Mouse (Mus musculus): ENCODE measurements around the gene Gm826. TPM values are rescaled to one million over a fixed set of nuclear protein-coding genes. Genes with fewer than 3 reads are reported as not detected.

Gene Gm826
- polyA plus RNA-seq, 1 experiment from 2014 or later, result 16.8 TPM

DNA sequence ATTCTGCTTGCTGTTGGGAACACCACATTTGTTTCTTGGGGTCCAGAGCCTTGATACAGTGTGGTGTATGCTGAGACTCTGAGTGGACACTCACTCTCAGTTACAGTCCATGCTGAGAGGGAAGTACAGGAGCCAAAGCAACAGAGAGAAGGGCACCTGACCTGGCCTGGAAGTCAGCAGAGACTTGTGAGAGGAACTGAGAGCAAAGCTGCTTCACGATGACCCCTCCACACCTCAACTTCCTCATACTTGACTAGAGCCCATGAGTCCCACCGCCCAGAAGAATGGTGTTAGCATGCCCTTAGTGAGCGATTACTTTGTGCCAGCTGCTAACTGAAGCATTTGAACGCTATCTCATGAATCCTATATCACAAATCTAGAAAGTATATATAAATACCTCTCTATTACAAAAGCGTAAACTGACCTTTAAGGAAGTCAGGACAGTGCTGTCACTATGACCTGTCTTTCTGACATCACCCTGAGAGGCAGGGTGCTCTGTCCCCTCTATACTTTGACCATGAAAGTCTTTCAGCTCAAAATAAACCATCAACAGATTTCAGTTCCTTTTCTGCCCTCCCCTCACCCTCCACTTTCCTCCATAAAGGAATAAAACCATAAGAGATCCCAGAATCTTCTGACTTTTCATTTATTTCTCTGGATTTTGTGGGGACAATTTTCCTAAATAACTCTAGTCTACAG, 57.9 kb downstream of the Gm826 start:
- H3K27ac ChIP-seq (replicated peaks in 1 of 2; ENCODE audit: control insufficient read depth in 1 of 2, insufficient read depth in 1 of 2, low read depth in 2 of 2, low read length in 2 of 2), result no peak overlapping the region
- WGBS, result 75% methylated on average over 5 of the region's 5 CpGs
- no peak for ATAC-seq (ENCODE audit: insufficient number of reproducible peaks, insufficient read depth, low FRiP score, low read depth)
- no peaks in the 10 kb centered on the region for H3K36me3 ChIP-seq (ENCODE audit: control insufficient read depth, insufficient read depth, low read length)
- H3K9me3 ChIP-seq (ENCODE audit: control insufficient read depth, low read length), result no peaks in the 10 kb centered on the region
- no peak overlapping the region for H3K4me2 ChIP-seq (ENCODE audit: low read length)
- no peak overlapping the region for H3K4me3 ChIP-seq (ENCODE audit: control insufficient read depth in 1 of 2, insufficient read depth in 1 of 2, low read depth in 1 of 2, low read length in 2 of 2)
- H3K4me1 ChIP-seq (ENCODE audit: control insufficient read depth in 2 of 2, insufficient read depth in 2 of 2, low read length in 2 of 2), result no peaks in the 10 kb centered on the region
- no peak overlapping the region for H3K9ac ChIP-seq (ENCODE audit: low read length)
- H3K27me3 ChIP-seq (ENCODE audit: control insufficient read depth, insufficient read depth, low read length), result no peaks in the 10 kb centered on the region

- no peak overlapping the region for H3K4me3 ChIP-seq (ENCODE audit: control insufficient read depth in 1 of 2, insufficient read depth in 1 of 2, low read depth in 1 of 2, low read length in 2 of 2)
- H3K4me1 ChIP-seq (ENCODE audit: control insufficient read depth in 2 of 2, insufficient read depth in 2 of 2, low read length in 2 of 2), result peaks cover 6 to 9% of the 10 kb centered on the region in 2 experiments; a peak in 3 of 4 replicates
- H3K4me2 ChIP-seq (ENCODE audit: low read length), result no peak overlapping the region
- no peaks in the 10 kb centered on the region for H3K36me3 ChIP-seq (ENCODE audit: control insufficient read depth, insufficient read depth, low read length)
- 80% methylated on average over 11 of the region's 11 CpGs for WGBS
- no peaks in the 10 kb centered on the region for H3K9me3 ChIP-seq (ENCODE audit: control insufficient read depth, low read length)
- no peaks in the 10 kb centered on the region for H3K27me3 ChIP-seq (ENCODE audit: control insufficient read depth, insufficient read depth, low read length)
- ATAC-seq (ENCODE audit: insufficient number of reproducible peaks, insufficient read depth, low FRiP score, low read depth), result no peak
- no peak overlapping the region for H3K9ac ChIP-seq (ENCODE audit: low read length)
- H3K27ac ChIP-seq (replicated peaks in 1 of 2; ENCODE audit: control insufficient read depth in 1 of 2, insufficient read depth in 1 of 2, low read depth in 2 of 2, low read length in 2 of 2), result no peak overlapping the region
Measured at GRCm38 (mm10) chr2:160267828-160268453, 66.0 kb downstream of the Gm826 start.

DNA sequence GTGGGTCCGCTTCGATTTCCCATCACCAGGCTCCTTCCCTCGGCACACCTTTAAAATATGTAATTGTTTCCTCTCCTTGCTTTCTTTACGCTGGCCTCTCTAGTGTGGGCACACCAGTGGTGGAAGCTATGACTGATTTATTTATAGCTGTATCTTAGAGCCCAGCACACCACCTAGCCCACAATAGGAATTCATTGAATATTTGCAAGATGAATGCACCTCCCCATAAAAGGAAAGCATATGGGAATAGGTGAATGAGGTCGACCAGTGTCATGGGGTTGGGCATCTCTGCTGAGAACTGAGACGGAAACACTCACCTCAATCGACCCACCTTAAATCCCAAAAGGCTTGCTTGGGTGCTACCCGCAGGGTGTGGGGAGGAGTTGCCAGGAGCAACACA, 70.1 kb downstream of the Gm826 start:
- no peak for ATAC-seq (ENCODE audit: insufficient number of reproducible peaks, insufficient read depth, low FRiP score, low read depth)

GRCm38 (mm10) chr2:160261538-160261937, 72.4 kb downstream of the Gm826 start:
- H3K9ac ChIP-seq (ENCODE audit: low read length), result no peak overlapping the region
- 50% methylated on average over 3 of the region's 3 CpGs for WGBS
- no peak for ATAC-seq (ENCODE audit: insufficient number of reproducible peaks, insufficient read depth, low FRiP score, low read depth)

More for the DNA sequence above, 70.1 kb downstream of the Gm826 start:
- 63% methylated on average over 8 of the region's 8 CpGs for WGBS
- Histone ChIP-seq H3K9ac (ENCODE audit: low read length) (no peak overlapping the region), H3K4me1 (ENCODE audit: control insufficient read depth in 2 of 2, insufficient read depth in 2 of 2, low read length in 2 of 2) (peaks cover 9 to 10% of the 10 kb centered on the region in 2 experiments; a peak in 3 of 4 replicates), H3K27me3 (ENCODE audit: control insufficient read depth, insufficient read depth, low read length) (no peaks in the 10 kb centered on the region), H3K9me3 (ENCODE audit: control insufficient read depth, low read length) (no peaks in the 10 kb centered on the region), H3K4me3 (ENCODE audit: control insufficient read depth in 1 of 2, insufficient read depth in 1 of 2, low read depth in 1 of 2, low read length in 2 of 2) (no peak overlapping the region), H3K36me3 (ENCODE audit: control insufficient read depth, insufficient read depth, low read length) (no peaks in the 10 kb centered on the region), H3K27ac (replicated peaks in 1 of 2; ENCODE audit: control insufficient read depth in 1 of 2, insufficient read depth in 1 of 2, low read depth in 2 of 2, low read length in 2 of 2) (no peak overlapping the region), H3K4me2 (ENCODE audit: low read length) (0 out of 2 replicates have a peak overlapping the region, but pooled peaks have one; percentile 5)

More at GRCm38 (mm10) chr2:160261538-160261937, 72.4 kb downstream of the Gm826 start:
- Histone ChIP-seq H3K4me1 (ENCODE audit: control insufficient read depth in 2 of 2, insufficient read depth in 2 of 2, low read length in 2 of 2) (peaks cover 9 to 10% of the 10 kb centered on the region in 2 experiments; a peak in 3 of 4 replicates), H3K27me3 (ENCODE audit: control insufficient read depth, insufficient read depth, low read length) (no peaks in the 10 kb centered on the region), H3K9me3 (ENCODE audit: control insufficient read depth, low read length) (no peaks in the 10 kb centered on the region), H3K4me3 (ENCODE audit: control insufficient read depth in 1 of 2, insufficient read depth in 1 of 2, low read depth in 1 of 2, low read length in 2 of 2) (no peak overlapping the region), H3K36me3 (ENCODE audit: control insufficient read depth, insufficient read depth, low read length) (no peaks in the 10 kb centered on the region), H3K4me2 (ENCODE audit: low read length) (no peak overlapping the region), H3K27ac (replicated peaks in 1 of 2; ENCODE audit: control insufficient read depth in 1 of 2, insufficient read depth in 1 of 2, low read depth in 2 of 2, low read length in 2 of 2) (no peak overlapping the region)

Other genes starting within 250 kb of the Gm826 start
- 7.1 and 7.9 TPM in 2 replicates for gene Mafb, start 32.9 kb upstream of the Gm826 start, polyA plus RNA-seq (2014; fragmentation: Nextera tagmentation; extraction: Ambion mirVana)

Measured in heart, embryonic 14.5 days (tissue).